Mouse (Mus musculus) NIH3T3 (cell line): Measurements from ENCODE around the gene Afg1l.

ENCODE experiments used
- DNase-seq: peaks from one replicate; pipeline ENCODE4 v3.0.0-alpha.2; 2012; ENCODE audit warnings: low read depth

Afg1l gene

DNA sequence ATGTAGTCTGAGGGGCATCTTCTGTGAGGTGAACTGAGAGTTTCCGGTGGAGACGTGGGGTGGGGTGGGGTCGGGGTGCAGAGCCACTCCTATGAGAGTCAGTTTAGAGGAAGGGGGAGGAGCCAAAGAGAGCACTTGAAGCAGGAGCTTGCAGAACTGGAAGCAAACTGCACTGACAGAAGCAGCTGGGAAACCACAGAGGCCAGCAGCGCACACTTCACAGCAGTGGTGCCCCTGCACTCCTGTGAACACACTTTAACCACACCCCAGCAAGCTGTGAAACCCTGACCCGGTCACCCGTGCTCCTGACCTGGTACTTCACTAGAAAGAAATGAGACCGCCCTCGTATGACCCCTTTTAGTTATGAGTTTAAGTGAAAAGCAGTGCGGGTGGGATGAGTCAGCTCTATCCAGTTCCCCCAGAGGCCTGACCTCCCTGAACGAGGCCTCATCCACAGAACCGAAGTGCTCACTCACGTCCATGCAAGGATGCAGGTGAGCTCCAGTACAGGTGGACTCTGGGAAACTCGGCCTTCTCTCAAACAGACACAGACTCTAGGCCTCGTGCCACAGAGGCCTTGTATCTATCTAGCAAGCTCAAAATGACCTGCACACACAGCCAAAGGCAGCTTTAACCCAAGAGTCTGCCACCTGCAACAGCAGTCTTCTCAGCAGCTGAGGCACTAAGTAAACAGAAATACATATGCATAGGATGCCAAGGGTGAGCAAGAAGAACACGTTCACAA lies 208.9 kb downstream of the Afg1l start:
- DNase-seq, result peak; percentile 38

DNA sequence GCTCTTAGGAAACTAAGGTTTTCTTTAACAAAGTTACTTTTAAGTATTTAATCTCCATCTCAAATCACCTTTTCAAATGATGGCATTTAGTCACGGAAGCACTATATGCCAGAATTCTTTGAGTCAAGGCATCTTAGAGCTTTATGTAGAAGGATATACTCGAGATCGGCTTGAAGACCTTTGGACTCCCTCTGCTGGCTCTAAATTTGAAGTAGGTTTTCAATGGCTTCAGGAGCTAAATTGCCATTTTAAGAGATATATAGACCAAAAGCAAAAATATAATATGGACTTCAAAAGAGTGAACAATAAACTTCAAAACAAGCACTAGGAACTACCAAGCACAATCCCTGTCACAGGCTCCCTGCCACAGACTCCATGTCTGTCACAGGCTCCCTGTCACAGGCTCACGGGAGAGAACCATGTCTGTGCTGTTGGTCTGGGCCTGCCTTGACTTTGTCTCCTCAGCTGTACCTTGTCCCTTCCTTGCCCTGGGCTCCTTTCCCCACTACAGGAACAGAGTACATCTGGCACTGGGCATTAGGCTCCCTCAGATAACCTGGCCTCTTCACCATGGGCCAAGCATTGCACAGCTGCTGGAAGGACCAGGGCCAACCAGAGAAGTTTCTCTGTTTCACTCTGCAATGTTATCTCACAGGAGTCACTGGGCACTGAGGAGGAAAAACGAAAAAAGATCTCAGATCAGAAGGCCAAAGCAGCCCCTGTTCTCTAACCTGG lies 210.4 kb downstream of the Afg1l start:
- DNase-seq, result peak; percentile 18

DNA sequence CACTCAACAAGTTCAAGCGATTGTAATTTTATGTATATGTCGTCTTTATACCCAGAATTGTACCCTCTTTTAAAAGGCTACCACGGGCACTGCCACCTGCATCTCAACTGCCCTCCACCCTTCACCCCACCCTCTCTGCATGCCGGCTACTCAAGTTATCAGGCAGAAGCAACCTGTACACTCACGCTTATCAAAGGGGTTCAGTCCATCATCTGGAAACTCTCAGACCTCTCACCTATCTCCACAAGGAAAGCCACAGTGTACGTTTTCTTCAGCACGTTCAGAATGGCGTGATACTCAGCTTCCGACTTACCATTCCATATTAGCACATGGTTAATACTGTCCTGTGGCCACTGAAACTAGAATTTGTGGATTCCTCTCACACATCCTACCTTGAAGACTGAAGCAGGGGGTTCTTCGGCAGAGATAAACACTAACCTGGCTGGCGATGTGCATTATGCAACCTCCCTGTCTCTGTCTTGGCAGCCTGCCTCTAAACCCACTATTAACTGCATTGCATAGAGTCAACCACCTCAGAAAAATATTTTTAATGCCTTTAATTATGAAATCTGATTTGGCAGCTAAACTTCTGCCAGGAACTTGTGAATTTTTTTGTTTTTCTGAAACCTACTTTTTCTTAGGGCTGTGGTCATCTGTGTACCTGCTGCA lies 213.2 kb downstream of the Afg1l start:
- no peak for DNase-seq

DNA sequence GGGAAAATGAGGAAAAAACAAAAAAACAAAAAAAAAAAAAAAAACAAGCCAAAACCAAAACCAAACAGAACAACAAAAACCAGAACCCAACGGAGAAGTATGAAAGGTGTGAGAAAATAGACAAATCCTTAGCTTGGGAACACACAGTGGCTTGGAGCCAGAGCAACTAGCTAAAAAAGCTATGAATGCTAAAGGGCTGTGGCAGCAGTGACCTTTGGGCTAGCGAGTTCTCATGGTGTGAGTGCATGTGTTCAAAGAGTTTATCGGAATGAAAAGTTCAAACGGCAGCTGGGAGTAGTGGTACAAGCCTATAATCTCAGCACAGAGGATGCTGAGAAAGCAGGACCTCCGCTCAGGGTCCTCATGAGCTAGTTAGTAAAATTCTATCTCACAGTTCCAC lies 214.2 kb downstream of the Afg1l start:
- no peak for DNase-seq

DNA sequence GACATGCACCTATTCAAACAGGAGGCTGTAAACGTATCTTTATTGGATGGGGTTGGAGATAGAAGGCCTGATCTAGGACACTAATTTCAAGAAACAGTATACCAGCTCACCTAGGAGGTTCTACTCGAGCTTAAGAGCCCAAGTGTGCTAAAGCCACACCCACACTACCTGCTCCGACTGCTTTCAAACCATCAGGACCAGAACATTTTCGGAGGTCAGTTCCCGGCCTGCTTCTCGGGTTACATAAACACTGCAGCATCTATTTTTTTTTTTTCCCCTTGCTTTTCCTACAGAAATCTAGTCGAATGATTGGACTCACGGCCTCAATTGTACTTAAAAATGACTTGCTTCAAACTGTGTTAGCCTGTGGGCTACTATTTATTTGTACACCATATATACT lies 214.7 kb downstream of the Afg1l start:
- no peak for DNase-seq
